Mouse (Mus musculus) CH12.LX (cell line): ENCODE measurements at regions not wholly inside any gene's neighbourhood (a gene's known extent, or its start where the extent isn't known, plus 50 kb on each side); places are given as distances from the start of the nearest gene placed in this dataset.
A peak's percentile ranks its signal among the peaks of the same experiment; 100 is the strongest.

ENCODE experiments used
- DNase-seq: peaks from one replicate; pipeline ENCODE4 v3.0.0-alpha.2; 2013; ENCODE audit errors: extremely low read depth
- H3K27ac ChIP-seq: 2 replicates; pipeline ENCODE4 v1.5.1; 2012; ENCODE audit warnings: low read depth, mild to moderate bottlenecking, control low read depth, moderate library complexity; ENCODE audit not compliant: insufficient read depth
- H3K27me3 ChIP-seq: replicated peaks from 2 replicates; pipeline ENCODE3; 2012; ENCODE audit warnings: inconsistent platforms
- H3K36me3 ChIP-seq, 2 experiments: replicated peaks in 1 of 2; 2 replicates each; pipeline versions ENCODE3 to v1.6.1; 2012; ENCODE audit warnings: inconsistent platforms in 1 of 2, low read length in 1 of 2, mild to moderate bottlenecking in 1 of 2, mixed read lengths in 1 of 2, moderate library complexity in 1 of 2; ENCODE audit not compliant: control insufficient read depth in 1 of 2, insufficient read depth in 1 of 2
- H3K4me1 ChIP-seq, 2 experiments: 2 replicates each; pipeline ENCODE4 v1.6.1; 2012; ENCODE audit warnings: inconsistent platforms in 1 of 2, moderate library complexity in 1 of 2; ENCODE audit not compliant: insufficient read depth in 2 of 2, control insufficient read depth in 1 of 2
- H3K4me2 ChIP-seq: 2 replicates; pipeline ENCODE4 v1.6.1; 2012; ENCODE audit warnings: low read depth, mild to moderate bottlenecking, control low read depth; ENCODE audit not compliant: poor library complexity, insufficient read depth, severe bottlenecking
- H3K4me3 ChIP-seq, 3 experiments: fragments of 150-350 bp in 1 of 3; sonication (generic) in 1 of 3; replicated peaks in 1 of 3; 2 replicates each; pipeline versions ENCODE3 to v1.5.1; 2011 to 2012; ENCODE audit warnings: low read depth in 2 of 3, low read length in 2 of 3, mild to moderate bottlenecking in 2 of 3, moderate library complexity in 2 of 3, control low read depth in 1 of 3, improper control_type of control experiment in 1 of 3, inconsistent platforms in 1 of 3, mixed read lengths in 1 of 3; ENCODE audit not compliant: poor library complexity in 1 of 3
- H3K79me2 ChIP-seq: replicated peaks from 2 replicates; pipeline ENCODE4 v1.6.1; 2012; ENCODE audit warnings: mild to moderate bottlenecking, moderate library complexity; ENCODE audit not compliant: control insufficient read depth, poor library complexity, insufficient read depth, severe bottlenecking; ENCODE audit errors: extremely low read depth
- H3K9ac ChIP-seq: 2 replicates; pipeline ENCODE4 v1.6.1; 2012; ENCODE audit warnings: low read depth, mild to moderate bottlenecking, control low read depth, moderate library complexity; ENCODE audit not compliant: insufficient read depth
- H3K9me3 ChIP-seq: replicated peaks from 2 replicates; pipeline ENCODE3; 2012; ENCODE audit warnings: low read length, inconsistent platforms, mixed read lengths
- CTCF ChIP-seq, 2 experiments: IDR thresholded peaks in 1 of 2; conservative IDR thresholded peaks in 1 of 2; 2 replicates each; pipeline ENCODE4 v1.5.1; 2011 to 2012; ENCODE audit warnings: low read depth in 2 of 2, low read length in 2 of 2, improper control_type of control experiment in 1 of 2, inconsistent platforms in 1 of 2, mild to moderate bottlenecking in 1 of 2, moderate library complexity in 1 of 2
- E2F4 ChIP-seq: IDR thresholded peaks from 2 replicates; pipeline ENCODE4 v1.6.1; 2011; ENCODE audit warnings: low read depth, low read length, improper control_type of control experiment; ENCODE audit not compliant: insufficient replicate concordance
- EP300 ChIP-seq: IDR thresholded peaks from 2 replicates; pipeline ENCODE4 v1.6.1; 2011; ENCODE audit warnings: low read length, improper control_type of control experiment
- RAD21 ChIP-seq: IDR thresholded peaks from 2 replicates; pipeline ENCODE4 v1.6.1; 2011; ENCODE audit warnings: low read depth, mild to moderate bottlenecking, low read length, improper control_type of control experiment, moderate library complexity
- RCOR1 ChIP-seq: conservative IDR thresholded peaks from 2 replicates; pipeline ENCODE4 v1.6.1; 2012; ENCODE audit warnings: low read depth, mild to moderate bottlenecking, inconsistent platforms, low read length, improper control_type of control experiment
- SIN3A ChIP-seq: IDR thresholded peaks from 2 replicates; pipeline ENCODE4 v1.6.1; 2012; ENCODE audit warnings: low read length, improper control_type of control experiment, inconsistent platforms
- SMC3 ChIP-seq: IDR thresholded peaks from 2 replicates; pipeline ENCODE4 v1.6.1; 2011; ENCODE audit warnings: low read depth, low read length, improper control_type of control experiment
- TCF12 ChIP-seq: IDR thresholded peaks from 2 replicates; pipeline ENCODE4 v1.6.1; 2014; ENCODE audit warnings: low read depth, mild to moderate bottlenecking, inconsistent platforms, low read length, improper control_type of control experiment
- dilution Hi-C: fragments of 300-500 bp; cut with MboI; formaldehyde crosslinking; loops from 2 replicates; pipeline ENCODE4 v1.14.3; 2020; ENCODE audit warnings: low sequenced_read_pairs; ENCODE audit not compliant: extremely low pct_unique_long_range_greater_than_20kb, extremely low pct_ligation_motif_present
- in situ Hi-C: fragments of 300-500 bp; cut with MboI; formaldehyde crosslinking; loops from 3 replicates; pipeline ENCODE4 v1.14.3; 2019; ENCODE audit warnings: low sequenced_read_pairs, low pct_ligation_motif_present, low pct_unique_long_range_greater_than_20kb, mixed read lengths

DNA sequence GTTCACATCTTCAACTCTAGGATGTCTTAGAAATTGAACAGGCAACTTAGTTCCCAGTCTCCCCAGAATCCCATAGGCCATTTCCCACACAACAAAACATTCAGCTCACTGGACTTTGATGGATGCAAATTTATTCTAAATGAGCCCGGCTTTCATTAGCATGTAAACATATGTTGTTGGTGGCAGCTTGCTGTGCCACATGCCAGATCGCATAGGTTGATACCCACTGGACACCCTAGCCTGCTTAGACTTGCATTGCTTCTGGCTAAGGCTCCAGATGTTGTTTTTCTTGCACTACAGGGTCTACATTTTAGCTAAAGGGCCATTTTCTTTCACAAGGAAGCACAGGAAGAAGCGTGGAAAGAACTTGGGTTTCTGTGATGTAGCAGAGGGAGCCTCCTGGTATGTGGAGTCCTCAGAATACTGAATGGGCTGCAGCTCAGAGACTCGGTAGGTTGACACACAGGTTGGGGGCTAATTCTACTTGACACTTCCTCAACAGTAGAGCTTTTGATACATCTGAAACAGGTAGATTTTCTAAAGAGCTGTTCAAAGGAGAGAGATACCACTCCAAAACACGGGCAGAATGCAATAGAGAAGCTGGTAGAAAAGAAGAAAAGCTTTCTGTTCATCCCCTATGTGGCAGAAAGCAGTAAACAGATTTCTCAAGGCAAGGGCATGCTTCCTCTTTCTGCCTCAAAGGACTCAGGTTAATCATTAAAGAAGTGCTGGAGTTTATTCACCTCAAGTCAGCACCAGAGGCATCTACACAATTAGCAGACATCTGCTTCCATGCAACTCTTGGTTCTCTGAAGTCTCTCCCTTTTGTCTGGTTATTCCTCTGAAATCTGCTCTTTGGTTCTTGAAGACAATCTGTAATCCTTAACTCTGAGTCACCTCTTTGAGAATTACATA is 153.9 kb upstream of the Pfkp start:
- no peak overlapping the region for H3K9ac ChIP-seq
- in situ Hi-C loops, result no loop called here

DNA sequence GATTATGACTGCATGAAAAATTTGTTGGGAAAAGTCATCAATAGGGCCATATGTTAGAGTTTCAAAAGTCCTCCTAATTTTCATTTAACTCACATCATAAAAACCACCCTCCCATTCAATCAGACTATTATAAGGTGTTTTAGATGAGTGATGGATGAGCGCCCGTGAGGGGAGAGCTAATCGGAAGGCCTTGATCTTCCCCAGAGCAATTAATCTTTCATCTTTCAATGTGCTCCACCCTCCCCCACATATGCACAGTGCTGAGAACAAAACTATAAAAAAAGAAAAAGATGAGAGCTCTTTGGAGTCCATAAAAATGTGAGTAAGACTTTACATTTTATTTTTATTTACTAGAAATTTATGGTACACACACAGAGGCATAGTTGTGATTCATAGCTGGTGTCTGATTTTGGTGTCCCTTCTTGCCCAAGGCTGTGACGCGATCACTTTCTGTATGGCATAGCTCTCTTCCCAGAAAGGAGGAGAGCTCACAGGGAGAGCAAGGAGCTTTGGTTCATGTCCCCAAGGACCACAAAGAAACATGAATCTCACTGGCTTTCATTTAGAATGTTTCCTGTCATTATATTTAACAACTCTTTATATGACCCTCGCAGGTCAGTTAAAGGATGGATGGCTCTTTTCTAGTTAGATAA is 119.5 kb upstream of the Pfkp start:
- H3K27me3 ChIP-seq, result no peaks in the 10 kb centered on the region
- H3K27ac ChIP-seq, result no peak overlapping the region
- no peak overlapping the region for H3K9ac ChIP-seq
- no peak overlapping the region for H3K4me3 ChIP-seq
- no peaks in the 10 kb centered on the region for H3K36me3 ChIP-seq
- in situ Hi-C loops, result no loop called here
- H3K9me3 ChIP-seq, result no peaks in the 10 kb centered on the region
- dilution Hi-C loops, result no loop called here
- DNase-seq, result no peak
- H3K4me2 ChIP-seq, result no peak overlapping the region
- TF ChIP-seq RCOR1 (no peak), SIN3A (no peak)
- TF ChIP-seq, all 38 proteins: peak for 0
- Histone ChIP-seq H3K79me2 (no peaks in the 10 kb centered on the region), H3K4me1 (no peaks in the 10 kb centered on the region)

More for the DNA sequence above, 153.9 kb upstream of the Pfkp start:
- Histone ChIP-seq H3K9me3 (no peaks in the 10 kb centered on the region), H3K27me3 (no peaks in the 10 kb centered on the region), H3K79me2 (no peaks in the 10 kb centered on the region), H3K36me3 (no peaks in the 10 kb centered on the region), H3K4me1 (no peaks in the 10 kb centered on the region), H3K4me3 (no peak overlapping the region), H3K27ac (no peak overlapping the region), H3K4me2 (no peak overlapping the region)
- TF ChIP-seq RAD21 (no peak), E2F4 (no peak)
- peak; percentile 0 for DNase-seq
- dilution Hi-C loops, result no loop called here

GRCm38 (mm10) chr13:6757151-6757550 is 108.6 kb upstream of the Pfkp start:
- H3K9me3 ChIP-seq, result no peaks in the 10 kb centered on the region
- no peaks in the 10 kb centered on the region for H3K27me3 ChIP-seq
- in situ Hi-C loops (no loop called here), dilution Hi-C loops (no loop called here)
- H3K4me3 ChIP-seq, result no peak overlapping the region
- no peak overlapping the region for H3K4me2 ChIP-seq
- H3K36me3 ChIP-seq, result no peaks in the 10 kb centered on the region
- H3K27ac ChIP-seq, result no peak overlapping the region
- DNase-seq, result peak; percentile 49
- TF ChIP-seq CTCF (conservative IDR thresholded peaks at IDR 0.05 in 1 of 2, IDR thresholded peaks at IDR 0.05 in 1 of 2; ENCODE audit: low read depth in 2 of 2, low read length in 2 of 2), result peak in 1 of 2 experiments; percentile 69; a peak in 2 of 4 replicates
- peak; percentile 53 for TF ChIP-seq SMC3
- TF ChIP-seq TCF12, result no peak
- TF ChIP-seq RAD21, result peak; percentile 68
- TF ChIP-seq EP300, result no peak
- no peak overlapping the region for H3K9ac ChIP-seq
- H3K79me2 ChIP-seq, result no peaks in the 10 kb centered on the region
- H3K4me1 ChIP-seq, result no peaks in the 10 kb centered on the region
